Mouse (Mus musculus) gastrocnemius, postnatal 25 days (tissue): ENCODE measurements around the gene Lmo7. TPM values are rescaled to one million over a fixed set of nuclear protein-coding genes. Genes with fewer than 3 reads are reported as not detected.

Experiments used
- DNase-seq: peaks from one replicate; pipeline ENCODE4 v3.0.0; 2022
- total RNA-seq, 2 experiments: library from RNA; stranded (reverse); gene quantifications; 1 replicate in 1 of 2; 2 replicates in 1 of 2; pipeline ENCODE4 v1.2.3; 2021

Gene Lmo7
- total RNA-seq, 2 experiments from 2014 or later = 60.2 to 66.2 TPM

DNA sequence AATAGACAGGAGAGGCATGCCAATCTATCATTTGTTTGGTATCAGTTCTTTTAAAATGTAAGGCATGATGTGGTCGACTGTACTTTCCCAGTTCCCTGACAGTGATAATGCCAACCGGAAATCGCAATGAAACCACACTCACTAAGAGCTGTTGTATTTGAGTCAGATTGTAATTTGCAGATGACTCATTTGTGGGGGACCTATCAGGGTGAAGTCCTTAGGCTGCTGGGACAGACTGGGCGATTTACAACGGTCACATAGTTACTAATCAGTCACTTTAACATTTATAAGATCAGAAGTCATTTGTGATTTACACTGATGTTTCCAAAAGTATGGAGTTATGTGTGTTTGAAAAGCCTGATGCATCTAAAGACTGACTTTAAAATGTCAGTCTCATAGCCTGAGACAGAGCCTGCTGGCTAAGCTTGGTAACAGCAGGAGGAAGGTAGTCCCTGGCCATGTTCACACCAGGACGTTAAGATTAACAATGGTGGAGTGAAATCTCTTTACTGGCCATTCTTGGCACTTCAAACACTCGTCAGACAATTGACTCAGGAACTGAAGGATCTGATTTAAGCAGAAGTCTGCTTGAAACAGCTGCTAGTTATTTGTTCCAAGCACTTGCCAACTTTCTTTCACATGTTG, 149.4 kb downstream of the Lmo7 start:
- no peak for DNase-seq

DNA sequence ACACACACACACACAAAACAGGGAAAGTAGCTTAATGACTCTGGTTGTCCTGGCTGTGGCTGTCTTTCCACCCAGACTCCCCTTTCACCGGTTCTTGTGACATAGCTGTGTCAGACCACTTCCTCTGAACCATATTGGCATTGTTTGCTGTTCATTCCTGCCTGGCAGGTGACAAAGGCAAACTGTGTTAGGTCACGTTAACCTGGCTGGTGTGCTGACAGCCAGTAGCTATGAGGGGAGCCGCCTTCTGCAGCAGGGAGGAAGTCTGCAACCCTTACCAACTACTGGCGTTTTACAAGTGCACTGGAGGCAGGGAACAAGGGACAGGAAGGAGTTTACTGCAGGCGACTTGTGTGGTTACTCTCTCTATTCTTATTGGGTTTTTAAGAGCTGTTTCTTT, 153.2 kb downstream of the Lmo7 start:
- DNase-seq = no peak

DNA sequence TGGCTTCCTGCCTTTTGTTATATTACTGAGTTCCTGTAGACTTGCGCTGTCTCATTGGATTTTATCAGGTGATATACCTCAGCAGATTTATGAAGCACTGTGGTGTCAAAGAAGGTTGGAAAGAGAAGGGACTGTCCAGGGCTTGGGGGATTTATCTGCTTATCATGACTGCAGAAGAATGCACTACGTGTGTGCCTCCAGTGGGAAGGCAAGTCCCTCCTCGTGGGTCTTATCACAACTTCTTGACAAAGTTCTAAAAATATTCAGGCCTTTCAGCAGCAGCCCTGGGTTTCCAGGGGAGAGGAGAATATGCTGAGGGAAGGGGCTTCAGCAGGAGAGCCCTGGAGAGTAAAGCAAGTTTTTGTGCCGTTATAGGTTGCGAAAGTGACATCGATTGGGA, 154.0 kb downstream of the Lmo7 start:
- DNase-seq = no peak

DNA sequence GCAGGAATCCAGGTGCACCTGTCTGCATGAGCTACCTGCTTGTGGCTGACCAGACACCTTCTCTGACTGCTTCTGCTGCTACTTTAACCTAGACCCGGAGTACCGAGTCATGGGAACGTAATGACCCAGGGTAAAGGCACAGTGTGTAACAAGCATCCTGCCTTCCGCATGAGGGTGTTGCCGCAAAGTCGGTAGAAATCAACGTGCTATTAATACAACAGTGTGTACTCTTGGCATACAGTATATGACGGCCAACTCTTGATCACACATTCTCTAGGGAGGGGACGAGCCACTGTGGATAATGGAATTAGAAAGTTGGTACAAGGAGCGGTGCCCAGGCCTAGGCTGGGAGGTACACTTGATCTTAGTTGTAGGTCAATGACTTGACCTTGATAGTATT, 156.6 kb downstream of the Lmo7 start:
- DNase-seq = no peak

DNA sequence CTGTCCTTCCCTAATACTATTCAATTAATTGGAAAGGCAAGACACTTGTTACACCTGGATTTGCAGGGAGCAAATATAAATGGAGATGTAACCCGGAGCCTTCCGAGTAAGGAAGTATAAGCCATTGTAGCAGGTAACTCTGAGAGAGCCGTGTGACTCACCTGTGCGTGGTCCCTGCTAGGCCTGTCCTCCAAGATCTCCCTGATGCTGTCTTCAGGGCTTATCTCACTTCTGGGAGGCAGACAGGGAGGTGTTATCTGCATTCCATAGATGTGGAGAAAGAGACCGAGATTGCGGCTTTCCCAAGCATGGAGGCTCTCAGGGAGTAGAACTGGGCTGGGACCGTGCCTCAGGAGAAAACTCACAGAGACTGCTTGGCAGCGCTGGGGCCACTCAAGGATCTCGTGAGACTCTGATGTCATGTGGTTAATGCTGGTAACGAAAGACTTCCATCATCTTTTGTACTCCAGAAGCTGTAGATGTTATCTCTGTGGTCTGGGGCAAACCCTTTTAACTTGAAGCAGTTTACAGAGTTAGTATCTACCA, 162.2 kb downstream of the Lmo7 start:
- no peak for DNase-seq

DNA sequence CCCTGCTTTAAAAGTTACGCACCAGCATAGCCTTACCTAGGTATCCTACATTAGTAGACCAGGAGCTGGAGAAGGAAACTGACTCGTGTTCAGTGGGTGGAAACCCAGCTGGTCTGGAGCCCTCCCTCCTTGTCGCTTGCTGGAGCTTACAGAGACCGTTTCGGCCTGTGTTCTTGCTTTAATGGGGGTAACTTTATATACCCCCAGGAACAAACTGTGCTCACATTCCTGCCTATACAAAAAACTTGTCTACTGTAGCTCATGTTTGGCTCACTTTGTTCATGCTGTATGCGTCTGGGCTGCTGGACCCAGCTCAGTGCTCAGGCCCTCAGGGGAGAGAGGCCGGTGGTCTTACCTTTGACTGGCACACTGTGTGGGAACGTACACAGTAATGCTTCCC, 162.7 kb downstream of the Lmo7 start:
- no peak for DNase-seq

DNA sequence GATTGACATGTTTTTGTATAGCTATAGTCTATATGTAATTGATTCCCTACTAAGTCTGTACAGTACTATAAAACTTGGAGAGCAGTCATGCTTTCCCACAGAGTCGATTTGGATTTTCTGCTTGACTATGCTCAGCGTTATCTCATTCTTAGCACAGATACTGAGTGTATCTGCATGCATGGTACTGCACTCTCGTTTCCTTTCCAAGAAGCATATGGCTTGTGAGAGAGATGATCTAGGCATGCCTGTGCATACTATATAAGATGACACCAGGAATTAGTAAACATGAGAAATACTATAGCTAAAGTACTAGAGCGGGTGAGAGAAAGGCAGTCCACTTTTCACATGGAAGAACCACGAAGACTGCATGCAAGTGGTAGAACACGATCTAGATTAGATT, 163.5 kb downstream of the Lmo7 start:
- no peak for DNase-seq

DNA sequence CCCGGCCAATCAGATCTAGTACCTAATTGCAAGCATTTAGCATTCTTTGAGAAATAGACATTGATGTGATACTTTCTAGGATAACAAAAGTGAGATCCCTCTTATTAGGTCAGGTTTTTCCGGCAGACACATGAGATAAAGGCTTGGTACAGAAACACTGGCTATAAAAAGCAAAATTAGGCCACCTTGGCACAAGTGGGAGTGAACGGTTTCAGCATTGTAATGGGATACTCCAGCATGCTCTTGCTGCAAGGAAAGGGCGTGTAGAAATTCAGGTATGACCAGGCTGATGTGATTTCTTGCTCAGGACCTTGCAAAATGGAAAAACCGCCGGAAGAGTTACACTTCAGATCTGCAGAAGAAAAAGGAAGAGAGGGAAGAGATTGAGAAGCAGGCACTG, 168.5 kb downstream of the Lmo7 start:
- DNase-seq = no peak

DNA sequence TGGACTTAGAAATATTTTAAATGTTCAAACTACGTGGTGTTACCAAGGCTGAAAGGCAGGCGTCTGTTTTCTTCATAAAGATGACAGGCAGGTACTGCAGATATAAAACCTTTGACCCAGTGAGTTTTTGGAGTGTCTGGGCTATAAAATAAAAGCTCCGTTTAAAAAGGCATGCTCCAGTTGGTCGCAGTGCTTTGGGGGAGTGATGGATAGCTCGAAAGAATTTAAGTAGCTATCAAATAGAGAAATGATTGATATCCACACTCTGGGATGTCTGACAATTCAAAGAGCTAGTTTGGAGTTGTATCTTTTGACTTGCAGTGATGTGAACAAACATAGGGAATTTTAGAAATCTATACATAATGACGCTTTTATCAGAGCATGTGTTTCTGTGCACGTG, 171.7 kb downstream of the Lmo7 start:
- DNase-seq = no peak

DNA sequence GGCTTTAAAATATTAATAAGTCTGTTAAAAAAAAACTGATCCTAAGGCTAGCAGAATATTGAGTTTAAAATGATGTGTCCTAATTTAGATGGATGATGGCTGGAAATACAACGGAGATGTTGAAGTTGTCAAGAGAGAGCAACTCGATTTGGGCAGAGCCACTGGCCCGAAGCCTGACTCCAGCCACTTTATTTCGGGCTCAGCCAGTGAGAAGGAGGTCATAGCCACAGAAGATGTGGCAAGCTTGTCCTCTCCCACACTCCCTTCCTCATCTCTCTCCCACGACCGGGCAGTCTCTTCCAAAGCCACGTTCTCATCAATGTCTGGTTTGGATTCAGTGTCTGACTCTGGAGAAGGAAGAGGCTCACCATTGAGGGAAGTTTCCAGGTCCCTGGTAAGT, 172.2 kb downstream of the Lmo7 start:
- no peak for DNase-seq

DNA sequence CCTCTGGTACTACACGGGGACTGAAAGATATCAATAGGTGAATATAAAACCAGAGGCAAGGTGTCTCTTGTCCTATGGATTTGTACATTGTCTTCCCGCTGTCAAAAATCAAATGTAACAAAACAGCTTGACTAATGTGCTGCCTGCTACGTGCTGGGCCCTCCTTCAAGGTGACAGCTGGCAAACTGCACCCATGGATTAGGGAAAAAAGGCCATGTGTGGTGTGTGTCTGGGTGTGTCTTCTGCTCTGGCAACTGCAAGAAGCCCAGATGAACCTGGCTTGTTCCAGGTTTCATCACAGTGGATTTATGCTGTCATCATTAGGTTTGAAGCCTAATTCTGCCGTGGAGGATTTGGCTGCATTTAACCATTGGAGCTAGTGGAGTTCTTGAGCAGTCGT, 174.0 kb downstream of the Lmo7 start:
- no peak for DNase-seq

DNA sequence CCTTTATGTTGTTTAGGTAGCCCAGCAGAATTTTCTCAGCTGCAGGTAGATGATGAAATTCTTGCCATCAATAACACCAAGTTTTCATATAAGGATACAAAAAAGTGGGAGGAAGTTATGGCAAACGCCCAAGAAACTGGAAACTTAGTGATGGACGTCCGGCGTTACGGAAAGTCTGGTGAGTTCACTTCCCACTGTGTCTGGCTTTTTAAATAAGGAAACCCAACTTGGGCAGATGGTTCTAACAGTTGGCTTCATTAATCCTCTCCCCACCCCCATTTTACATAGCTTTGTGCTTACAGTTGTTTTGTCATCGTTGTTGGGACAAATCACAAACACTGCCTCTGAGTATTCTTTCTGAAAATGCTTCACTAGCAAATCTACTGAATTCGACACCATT, 182.2 kb downstream of the Lmo7 start:
- DNase-seq = no peak

DNA sequence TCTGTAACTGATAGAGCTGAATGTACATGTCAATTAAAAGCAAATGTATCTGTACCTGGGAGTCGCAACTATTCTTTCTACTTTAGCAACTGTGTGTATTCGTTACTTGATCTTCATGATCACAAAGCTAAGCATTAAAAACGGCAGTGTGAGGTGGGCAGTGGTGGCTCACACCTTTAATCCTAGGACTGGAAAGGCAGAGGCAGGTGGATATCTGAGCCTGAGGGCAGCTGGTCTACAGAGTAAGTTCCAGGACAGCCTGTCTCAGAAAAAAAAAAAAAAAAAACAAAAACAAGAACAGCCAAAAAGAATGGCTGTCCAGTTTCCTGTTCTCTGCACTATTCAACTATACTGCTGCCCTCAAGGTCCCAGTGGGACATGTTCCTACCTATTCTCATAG, 182.6 kb downstream of the Lmo7 start:
- no peak for DNase-seq

DNA sequence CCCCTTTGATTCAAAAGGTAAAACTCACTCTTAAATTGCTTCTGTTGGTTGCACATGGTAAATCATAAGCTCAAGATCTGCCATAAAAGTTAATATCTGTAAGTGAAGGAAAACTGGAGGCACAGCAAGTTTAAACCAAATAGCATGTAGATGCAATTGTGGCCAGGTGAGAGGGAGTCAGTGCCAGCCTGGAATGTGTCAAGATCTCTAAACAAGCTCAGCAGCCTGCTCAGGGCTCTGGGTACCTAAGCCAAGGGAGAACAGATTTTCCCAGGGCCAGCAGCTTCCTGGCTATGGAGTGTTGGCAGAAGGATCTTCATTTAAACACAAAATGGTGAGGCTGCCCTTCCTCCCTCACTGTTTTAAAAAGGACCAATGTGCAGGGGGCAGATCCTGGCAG, 184.6 kb downstream of the Lmo7 start:
- no peak for DNase-seq

DNA sequence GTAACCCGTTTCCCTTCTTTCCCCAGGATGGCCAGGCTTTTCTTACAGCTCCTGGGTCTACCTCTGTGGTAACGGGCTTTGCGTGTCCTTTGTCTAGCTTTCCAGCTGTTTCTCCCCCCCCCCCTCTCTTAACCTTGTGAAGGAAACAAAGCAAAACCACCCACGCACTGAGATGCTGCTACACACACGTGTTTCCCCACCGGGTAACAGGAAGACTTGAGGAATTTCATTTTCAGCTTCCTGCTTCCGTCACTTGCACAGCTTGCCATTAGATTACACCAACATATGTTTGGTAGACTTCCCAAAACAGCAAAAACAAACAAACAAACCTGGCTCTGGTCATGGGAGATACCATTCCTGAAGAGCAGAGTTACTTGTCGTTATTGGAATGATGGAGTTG, 186.1 kb downstream of the Lmo7 start:
- no peak for DNase-seq

DNA sequence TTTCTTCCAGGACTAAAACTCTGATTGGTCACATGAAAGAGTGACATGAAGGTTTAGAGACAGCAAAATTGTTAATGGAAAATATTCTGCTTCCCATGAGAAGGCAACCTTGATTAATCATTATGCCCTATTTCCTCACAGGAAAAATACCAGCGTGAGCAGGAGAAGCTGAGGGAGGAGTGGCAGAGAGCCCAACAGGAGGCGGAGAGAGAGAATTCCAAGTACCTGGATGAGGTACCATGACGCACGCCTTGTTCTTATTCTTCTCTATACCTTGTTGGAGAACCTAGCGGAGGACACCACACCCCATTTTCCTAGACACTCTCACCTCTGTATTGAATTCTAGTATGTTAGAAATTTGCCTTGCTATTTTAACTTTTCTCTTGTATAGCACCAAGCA, 188.7 kb downstream of the Lmo7 start:
- DNase-seq = no peak

DNA sequence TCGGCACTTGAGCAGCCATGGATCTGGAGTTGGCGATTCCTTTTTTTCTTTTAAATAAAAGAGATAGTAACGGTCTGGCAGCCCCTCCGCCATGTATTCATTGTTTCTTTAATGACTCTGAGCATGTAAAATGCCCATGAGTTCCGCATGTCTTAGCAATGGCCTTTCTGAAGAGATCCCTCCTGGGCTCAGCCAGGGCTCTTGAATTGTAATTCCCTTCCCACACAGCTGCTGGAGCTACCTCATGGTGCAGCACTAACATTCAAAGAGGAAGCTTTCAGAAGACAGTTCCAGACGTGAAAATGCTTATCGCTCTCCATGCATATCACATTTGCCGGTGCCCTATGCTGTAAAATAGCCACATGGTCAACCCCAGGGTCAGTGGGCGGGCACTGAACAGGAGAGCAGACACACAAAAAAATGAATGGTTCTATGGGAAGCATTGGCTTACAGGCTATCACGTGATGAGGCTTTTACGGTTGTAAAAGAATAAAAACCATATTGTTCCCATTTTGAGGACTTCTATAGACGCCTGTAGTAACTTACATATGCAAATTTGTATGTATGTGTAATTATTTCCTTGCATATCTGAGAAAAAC, 198.0 kb downstream of the Lmo7 start:
- DNase-seq = no peak

DNA sequence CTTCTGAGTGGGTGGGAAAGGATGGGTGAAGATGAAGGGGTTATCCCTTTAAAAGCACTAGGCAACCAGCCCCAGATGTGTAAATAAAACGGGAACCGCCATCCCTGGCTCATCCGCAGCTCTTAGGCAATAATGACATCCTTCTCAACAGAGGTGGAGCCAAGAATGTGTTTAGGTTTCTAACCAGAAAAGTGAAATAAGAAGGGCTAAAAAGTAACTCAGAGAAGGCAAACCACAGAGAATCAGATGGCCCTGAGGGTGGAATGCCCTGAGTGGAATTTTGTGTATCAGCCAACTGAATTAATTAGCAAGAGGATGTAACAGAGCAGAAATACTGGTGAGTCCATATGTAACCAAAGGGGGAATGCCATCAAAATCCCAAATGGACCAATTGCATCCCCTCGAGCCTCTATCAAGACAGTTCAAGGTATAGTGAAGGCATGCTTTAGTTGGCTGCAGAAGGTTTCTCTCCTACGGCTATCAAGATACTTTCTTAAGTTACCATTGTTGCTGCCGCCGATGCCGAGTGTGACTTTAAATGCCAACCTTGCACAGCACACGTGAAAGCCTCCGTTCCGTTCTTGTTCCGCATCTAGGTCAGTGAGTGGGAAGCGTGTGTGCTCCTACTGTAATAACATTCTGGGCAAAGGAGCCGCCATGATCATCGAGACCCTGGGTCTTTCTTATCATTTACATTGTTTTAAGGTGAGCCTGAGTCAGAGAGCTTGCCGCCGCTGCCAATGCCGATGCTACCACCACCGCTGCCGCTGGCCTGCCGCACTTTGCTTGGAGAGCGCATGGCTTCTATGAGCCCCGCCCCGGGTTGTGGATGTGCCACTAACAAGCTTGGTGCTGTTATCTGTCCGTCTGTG, 201.1 kb downstream of the Lmo7 start:
- DNase-seq = no peak

DNA sequence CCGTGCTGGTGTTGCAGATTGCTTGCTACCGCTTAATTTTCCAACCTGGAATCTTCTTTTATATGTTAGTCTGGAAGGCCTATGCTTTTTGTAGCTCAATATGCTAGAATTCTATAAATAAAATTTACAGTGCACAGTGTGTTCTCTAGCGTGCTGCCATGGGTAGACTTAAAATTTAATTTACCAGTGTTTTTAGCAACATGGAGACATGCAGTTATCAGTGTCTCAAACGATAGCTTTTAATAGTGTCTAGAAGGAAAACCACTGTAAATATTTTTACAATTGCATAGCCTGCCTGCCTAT, 201.6 kb downstream of the Lmo7 start:
- DNase-seq = no peak

DNA sequence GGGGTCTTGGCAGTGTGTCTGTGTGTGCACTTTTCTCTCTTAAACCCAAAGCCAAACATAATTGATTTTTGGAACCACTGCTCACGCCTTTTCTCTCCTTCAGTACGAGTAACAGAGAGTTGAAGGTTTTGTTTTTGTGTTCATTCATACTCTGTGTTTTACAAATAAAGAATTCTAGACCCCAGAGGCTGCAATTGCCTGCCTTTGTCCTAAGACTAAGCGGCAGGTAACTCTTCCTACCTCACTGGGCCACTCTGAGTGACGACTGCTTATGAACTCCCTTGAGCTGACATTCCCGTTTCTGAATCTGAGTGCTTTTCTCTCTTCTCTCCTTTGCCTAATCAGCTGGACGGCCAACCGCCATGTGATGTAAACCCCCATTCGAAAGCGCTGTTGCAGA, 203.8 kb downstream of the Lmo7 start:
- DNase-seq = no peak

DNA sequence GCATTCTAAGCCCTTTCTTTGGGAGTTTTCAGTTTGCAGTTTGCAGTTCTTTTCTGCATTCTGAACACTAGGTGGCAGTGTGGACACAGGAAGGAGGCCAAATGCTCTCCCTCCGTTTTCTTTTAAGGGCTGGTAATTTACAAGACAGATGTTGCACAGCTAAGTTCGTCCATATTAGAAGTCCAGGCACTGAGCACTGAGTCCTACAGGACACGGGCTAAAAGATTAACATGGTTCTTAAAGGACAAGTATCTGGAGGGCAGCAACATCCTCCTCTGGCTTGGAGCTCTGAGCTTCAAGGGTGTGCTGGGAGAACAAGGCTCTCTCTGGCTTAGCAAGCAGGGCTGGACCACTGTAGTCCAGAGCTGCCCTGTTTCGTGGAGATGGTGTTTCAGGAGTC, 213.2 kb downstream of the Lmo7 start:
- peak; percentile 31 for DNase-seq

DNA sequence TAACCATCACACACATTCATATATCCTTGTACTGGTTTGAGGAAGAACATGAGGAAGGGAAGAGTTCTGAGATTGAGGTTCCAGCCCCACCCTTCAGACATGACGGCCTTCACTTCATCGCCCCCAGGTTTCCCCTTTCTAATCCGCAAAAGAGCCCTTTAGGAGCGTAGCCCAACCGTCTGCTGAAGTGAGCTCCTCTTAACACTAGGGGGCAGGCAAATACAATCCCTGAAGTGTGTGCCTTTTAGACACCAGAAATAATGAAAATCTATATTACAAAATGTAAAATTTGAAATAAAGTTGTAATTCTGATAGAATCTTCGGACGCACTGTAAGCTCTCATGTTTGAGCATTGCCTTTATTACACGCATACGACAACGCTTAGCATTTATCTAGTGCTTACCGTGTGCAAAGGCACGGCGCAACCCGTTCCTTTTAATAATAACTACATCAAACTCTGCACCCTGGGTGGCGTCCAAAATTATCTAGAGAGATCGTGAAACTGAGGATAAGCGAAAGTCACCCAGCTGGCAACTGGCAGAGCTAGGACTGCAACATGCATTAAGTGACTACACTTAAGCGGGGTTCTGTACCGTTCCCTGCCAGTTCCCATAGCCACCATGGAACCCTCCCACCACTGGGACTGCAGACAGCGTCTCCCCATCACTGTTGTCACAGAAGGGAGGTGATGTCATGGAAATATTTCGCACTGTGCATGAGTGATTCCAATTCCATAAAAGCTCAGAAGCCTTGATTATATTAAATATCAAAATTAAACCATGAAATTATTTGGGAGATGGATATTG, 217.2 kb downstream of the Lmo7 start:
- no peak for DNase-seq

DNA sequence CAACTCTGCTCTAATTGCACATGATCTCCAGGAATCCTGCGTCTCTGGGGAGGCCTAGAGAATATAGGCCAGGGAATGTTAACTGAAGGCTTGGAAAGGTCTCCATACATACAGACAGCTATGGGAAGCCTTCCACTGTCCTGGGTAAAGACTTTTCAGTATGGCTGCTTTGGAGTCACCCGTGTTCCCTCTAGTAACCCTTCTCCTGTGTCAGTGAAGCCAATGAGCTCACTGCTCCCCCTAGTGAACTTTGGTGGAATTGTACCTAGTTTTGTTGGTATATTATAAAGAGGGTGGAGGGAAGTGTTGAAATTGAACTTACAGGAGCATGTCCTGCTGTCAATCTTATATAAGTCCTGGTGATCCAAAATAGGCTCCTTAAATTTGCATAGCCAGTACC, 219.4 kb downstream of the Lmo7 start:
- DNase-seq = no peak
